Mouse (Mus musculus): ENCODE measurements around the gene Myo18b. TPM values are rescaled to one million over a fixed set of nuclear protein-coding genes. Genes with fewer than 3 reads are reported as not detected.

The Myo18b gene
- total RNA-seq, 2 experiments from 2014 or later = 309 to 349 TPM

Other genes with a start within 250 kb of the Myo18b start
- 1 to 10 TPM; 4.6 to 5.7 TPM for gene Grk3, start 119.4 kb upstream of the Myo18b start, total RNA-seq (2021)
- gene Crybb2, start 173.8 kb upstream of the Myo18b start, total RNA-seq (2021) = not detected
- gene Crybb3, start 185.2 kb upstream of the Myo18b start, total RNA-seq (2021) = under 1 TPM in 1 of 2 experiments, not detected in 1; 0.31 TPM